Mouse (Mus musculus) MEL-GATA-1-ER (cell line): ENCODE results near the gene Dnm2.
"Not testable (repeated sequence)": the region's sequence is repeated elsewhere in the genome, so short reads cannot be mapped to it uniquely, and the experiment has no call there.

Experiments used
- DNase-seq: peaks from one replicate; pipeline ENCODE4 v3.0.0-alpha.2; 2012; ENCODE audit warnings: low read depth; ENCODE audit errors: extremely low read depth

Dnm2 gene

GRCm38 (mm10) chr9:21498284-21498902, 73.7 kb downstream of the Dnm2 start:
- no peak for DNase-seq

GRCm38 (mm10) chr9:21503352-21503751, 78.6 kb downstream of the Dnm2 start:
- no peak for DNase-seq

GRCm38 (mm10) chr9:21505767-21506166, 81.1 kb downstream of the Dnm2 start:
- no peak for DNase-seq

GRCm38 (mm10) chr9:21507753-21508430, 83.2 kb downstream of the Dnm2 start:
- no peak for DNase-seq

- no peak for DNase-seq
Observed at GRCm38 (mm10) chr9:21508871-21509404, 84.2 kb downstream of the Dnm2 start.

- DNase-seq = peak; percentile 98
Observed at GRCm38 (mm10) chr9:21509772-21510688, 85.3 kb downstream of the Dnm2 start, which contains the start of gene Tmed1. TSS of gene Tmed1 (minus strand) at chr9:21510252.

- DNase-seq = no peak
Observed at GRCm38 (mm10) chr9:21510689-21511015, 85.9 kb downstream of the Dnm2 start.

GRCm38 (mm10) chr9:21511052-21511451, 86.3 kb downstream of the Dnm2 start:
- DNase-seq = no peak

GRCm38 (mm10) chr9:21513466-21513865, 88.8 kb downstream of the Dnm2 start:
- no peak for DNase-seq

GRCm38 (mm10) chr9:21517947-21518495, 93.3 kb downstream of the Dnm2 start:
- no peak for DNase-seq

- not testable (repeated sequence) for DNase-seq
Observed at GRCm38 (mm10) chr9:21518690-21519089, 94.0 kb downstream of the Dnm2 start.

- no peak for DNase-seq
Observed at GRCm38 (mm10) chr9:21525142-21525936, 100.6 kb downstream of the Dnm2 start.

GRCm38 (mm10) chr9:21525937-21526633, 101.4 kb downstream of the Dnm2 start, which contains the start of gene AB124611:
TSS of gene AB124611 (plus strand) at chr9:21526176.
- peak; percentile 50 for DNase-seq

- DNase-seq = no peak
Observed at GRCm38 (mm10) chr9:21526634-21526944, 101.9 kb downstream of the Dnm2 start.

GRCm38 (mm10) chr9:21527100-21527801, 102.5 kb downstream of the Dnm2 start:
- DNase-seq = peak; percentile 56

GRCm38 (mm10) chr9:21527917-21528324, 103.2 kb downstream of the Dnm2 start:
- peak; percentile 85 for DNase-seq

- DNase-seq = no peak
Observed at GRCm38 (mm10) chr9:21536501-21536900, 111.8 kb downstream of the Dnm2 start.

- DNase-seq = no peak
Observed at GRCm38 (mm10) chr9:21537009-21537408, 112.3 kb downstream of the Dnm2 start.

GRCm38 (mm10) chr9:21539981-21540753, 115.5 kb downstream of the Dnm2 start:
- no peak for DNase-seq
